Mouse (Mus musculus) thymus, adult 2 months (tissue): Measurements from ENCODE around the gene Mks1.

Experiments
- CTCF ChIP-seq: fragments of 200-500 bp; IDR thresholded peaks from 2 replicates; pipeline ENCODE4 v1.5.1; 2012; ENCODE audit warnings: mild to moderate bottlenecking, control low read depth, low read length, moderate library complexity, borderline replicate concordance; ENCODE audit not compliant: control insufficient read depth, poor library complexity, insufficient read depth; ENCODE audit errors: extremely low read depth
- POLR2A ChIP-seq: fragments of 200-500 bp; IDR thresholded peaks from 2 replicates; pipeline ENCODE4 v1.6.1; 2012; ENCODE audit warnings: mild to moderate bottlenecking, low read length, control low read depth, moderate library complexity; ENCODE audit not compliant: control insufficient read depth, poor library complexity, insufficient read depth; ENCODE audit errors: extremely low read depth

DNA sequence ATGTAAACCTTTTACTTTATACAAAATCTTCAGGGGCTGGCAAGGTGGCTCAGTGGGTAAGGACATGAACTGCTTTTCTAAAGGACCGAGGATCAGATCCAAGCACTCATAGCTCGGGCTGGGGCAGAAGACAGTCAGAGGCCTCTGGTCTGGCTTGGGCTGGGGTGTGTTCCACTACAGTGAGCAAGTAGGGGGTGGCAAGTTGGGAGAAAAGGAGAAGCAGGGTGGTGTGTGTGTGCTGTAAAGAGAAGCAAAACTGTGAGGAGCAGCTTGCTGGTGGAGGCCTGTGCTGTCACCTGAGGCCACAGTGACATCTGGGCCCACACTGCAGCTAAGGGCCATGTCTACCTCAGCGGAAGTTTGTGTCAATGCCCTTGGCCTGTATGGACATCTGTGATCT lies 11.6 kb upstream of the Mks1 start:
- no peak for TF ChIP-seq CTCF
- no peak for TF ChIP-seq POLR2A
